Mouse (Mus musculus) limb, embryonic 13.5 days (tissue): Measurements from ENCODE around the gene Morc3. TPM values are rescaled to one million over a fixed set of nuclear protein-coding genes. Genes with fewer than 3 reads are reported as not detected.

Experiments used
- ATAC-seq: fragments of 200-750 bp; cut with Nextera tagmentation; 2 replicates; pipeline ENCODE4 v1.8.0; 2017; ENCODE audit warnings: low read depth, moderate number of reproducible peaks, moderate TSS enrichment; ENCODE audit not compliant: low FRiP score
- H3K27ac ChIP-seq: fragments of 300-500 bp; sonication (generic); 2 replicates; pipeline ENCODE4 v1.5.1; 2015; ENCODE audit warnings: inconsistent platforms, mild to moderate bottlenecking, moderate library complexity
- H3K27me3 ChIP-seq: fragments of 300-500 bp; sonication (generic); 2 replicates; pipeline ENCODE4 v1.6.1; 2015; ENCODE audit warnings: mild to moderate bottlenecking, inconsistent platforms
- H3K36me3 ChIP-seq: fragments of 300-500 bp; sonication (generic); 2 replicates; pipeline ENCODE4 v1.6.1; 2015; ENCODE audit warnings: inconsistent platforms, mild to moderate bottlenecking, moderate library complexity
- H3K4me1 ChIP-seq: fragments of 300-500 bp; sonication (generic); 2 replicates; pipeline ENCODE4 v1.6.1; 2015; ENCODE audit warnings: inconsistent platforms
- H3K4me2 ChIP-seq: fragments of 300-500 bp; sonication (generic); replicated peaks from 2 replicates; pipeline ENCODE4 v1.6.1; 2015; ENCODE audit warnings: inconsistent platforms, mild to moderate bottlenecking, moderate library complexity
- H3K4me3 ChIP-seq: fragments of 300-500 bp; sonication (generic); 2 replicates; pipeline ENCODE4 v1.5.1; 2015; ENCODE audit warnings: moderate library complexity, mild to moderate bottlenecking, inconsistent platforms
- H3K9ac ChIP-seq: fragments of 300-500 bp; sonication (generic); 2 replicates; pipeline ENCODE4 v1.6.1; 2015; ENCODE audit warnings: mild to moderate bottlenecking, inconsistent platforms
- H3K9me3 ChIP-seq: fragments of 300-500 bp; sonication (generic); 2 replicates; pipeline ENCODE4 v1.6.1; 2016; ENCODE audit warnings: inconsistent platforms
- WGBS: fragments of 180-500 bp; shearing (Covaris S2); methylation state at CpG from one replicate; pipeline ENCODE4 v1.1.7; 2015; 5-methylcytosine and 5-hydroxymethylcytosine counted together
- polyA plus RNA-seq: library from polyadenylated mRNA; unstranded; fragments of >200 nt; fragmentation: Nextera tagmentation; extraction: Ambion mirVana; gene quantifications from 2 replicates; pipeline ENCODE4 v1.2.1, GENCODE M21; 2015

Gene Morc3
- polyA plus RNA-seq, 1 experiment from 2014 or later, result 38.5 TPM

DNA sequence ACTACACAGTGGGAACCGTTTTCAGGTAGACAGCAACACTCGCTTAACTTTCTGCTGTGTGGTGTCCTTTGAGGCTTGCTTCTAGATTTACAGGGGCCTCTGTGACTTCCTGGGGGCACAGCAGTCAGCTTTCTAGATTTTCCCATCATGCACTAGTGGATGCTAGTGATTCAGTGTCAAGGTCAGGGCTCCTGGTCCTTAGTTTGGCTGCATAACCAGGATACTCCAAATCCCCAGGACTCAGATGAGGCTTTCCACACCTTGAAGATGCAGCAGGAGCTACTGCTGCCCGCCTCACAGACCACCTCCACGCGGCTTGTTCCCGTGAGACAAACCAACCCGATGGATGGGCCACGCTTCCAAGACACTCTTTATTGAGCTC is 86.7 kb downstream of the Morc3 start:
- no peaks in the 10 kb centered on the region for H3K27me3 ChIP-seq
- peaks cover 21% of the 10 kb centered on the region for H3K4me1 ChIP-seq
- H3K27ac ChIP-seq, result no peak overlapping the region
- WGBS, result 60% methylated on average over 8 of the region's 8 CpGs
- peak overlapping the region; percentile 48 for H3K4me2 ChIP-seq
- H3K9me3 ChIP-seq, result no peaks in the 10 kb centered on the region
- H3K36me3 ChIP-seq, result no peaks in the 10 kb centered on the region
- no peak overlapping the region for H3K9ac ChIP-seq
- no peak overlapping the region for H3K4me3 ChIP-seq
- ATAC-seq, result no peak

DNA sequence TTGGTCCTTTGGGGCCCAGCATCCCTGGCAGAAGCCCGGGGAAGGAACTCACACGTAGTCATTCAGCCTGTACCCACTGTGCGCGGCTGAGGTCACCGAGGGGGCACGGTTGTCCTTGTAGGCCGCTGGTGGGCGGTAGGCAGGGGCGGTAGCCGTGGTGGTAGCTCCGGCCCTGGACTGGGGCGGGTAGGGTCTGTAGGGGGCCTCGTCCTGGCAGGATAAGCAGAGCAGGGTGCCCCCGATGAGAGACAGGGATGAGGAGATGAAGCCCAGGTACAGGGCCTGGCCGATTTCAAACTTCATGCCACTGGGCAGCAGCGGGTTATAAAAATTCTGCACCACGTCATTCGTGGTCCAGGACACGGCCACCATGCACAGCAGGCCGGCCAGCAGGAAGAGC is 87.3 kb downstream of the Morc3 start:
- H3K4me2 ChIP-seq, result no peak overlapping the region
- 82% methylated on average over 20 of the region's 20 CpGs for WGBS
- H3K27me3 ChIP-seq, result no peaks in the 10 kb centered on the region
- no peaks in the 10 kb centered on the region for H3K36me3 ChIP-seq
- no peaks in the 10 kb centered on the region for H3K9me3 ChIP-seq
- no peak overlapping the region for H3K27ac ChIP-seq
- no peak for ATAC-seq
- no peak overlapping the region for H3K9ac ChIP-seq
- H3K4me1 ChIP-seq, result peaks cover 16% of the 10 kb centered on the region
- H3K4me3 ChIP-seq, result no peak overlapping the region

DNA sequence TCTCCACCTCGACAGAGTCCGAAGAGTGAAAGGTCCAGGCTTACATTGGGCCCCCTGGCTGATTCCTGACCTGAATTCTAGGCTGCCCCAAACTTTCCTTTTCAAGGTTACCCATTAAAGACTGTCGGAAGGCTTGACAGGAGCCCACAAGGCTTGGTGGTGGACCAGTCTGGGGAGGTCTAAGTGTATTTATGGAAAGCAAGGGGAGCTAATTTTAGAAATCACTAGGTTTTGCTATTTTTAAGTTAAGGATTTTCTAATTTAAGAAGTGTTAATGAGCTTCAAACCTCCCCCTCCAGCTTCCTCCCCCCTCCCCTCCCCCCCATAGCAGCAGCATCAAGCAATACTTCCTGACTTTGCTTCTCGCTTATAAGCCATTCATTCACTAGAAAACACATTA is 88.8 kb downstream of the Morc3 start:
- H3K27ac ChIP-seq, result no peak overlapping the region
- H3K9me3 ChIP-seq, result no peaks in the 10 kb centered on the region
- H3K36me3 ChIP-seq, result no peaks in the 10 kb centered on the region
- H3K4me3 ChIP-seq, result no peak overlapping the region
- no peaks in the 10 kb centered on the region for H3K27me3 ChIP-seq
- no peak overlapping the region for H3K9ac ChIP-seq
- ATAC-seq, result no peak
- no peak overlapping the region for H3K4me2 ChIP-seq
- 45% methylated on average over 4 of the region's 4 CpGs for WGBS
- peaks cover 15% of the 10 kb centered on the region for H3K4me1 ChIP-seq

DNA sequence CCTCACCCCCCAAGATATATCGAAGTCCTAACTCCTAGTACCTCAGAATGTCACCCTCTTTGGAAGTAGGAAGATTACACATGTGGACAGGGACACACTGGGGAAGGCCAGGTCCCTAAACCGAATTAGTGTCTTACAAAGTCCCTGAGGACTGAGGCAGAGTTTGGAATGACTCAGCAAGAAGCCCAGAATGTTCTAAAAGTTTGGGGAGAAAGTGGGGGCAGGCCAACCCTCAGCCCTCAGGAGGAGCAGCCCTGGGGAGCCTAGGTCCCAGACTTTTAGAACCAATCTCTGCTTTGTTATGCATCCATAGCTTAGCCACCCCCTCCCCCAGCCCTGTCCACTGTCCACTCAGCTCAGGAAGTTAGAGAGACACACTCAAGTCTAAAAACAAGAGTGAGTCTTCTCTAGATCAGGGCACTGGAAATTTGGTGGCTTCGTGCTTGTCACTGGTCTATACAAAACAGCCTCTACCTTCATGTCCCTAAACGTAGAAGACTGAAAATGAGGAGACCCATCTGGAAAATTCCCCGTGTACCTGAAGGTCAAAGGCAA is 91.0 kb downstream of the Morc3 start:
- H3K9ac ChIP-seq, result no peak overlapping the region
- H3K27ac ChIP-seq, result no peak overlapping the region
- ATAC-seq, result no peak
- H3K27me3 ChIP-seq, result no peaks in the 10 kb centered on the region
- no peaks in the 10 kb centered on the region for H3K36me3 ChIP-seq
- 76% methylated on average over 5 of the region's 5 CpGs for WGBS
- H3K4me2 ChIP-seq, result no peak overlapping the region
- no peak overlapping the region for H3K4me3 ChIP-seq
- peaks cover 11% of the 10 kb centered on the region for H3K4me1 ChIP-seq
- no peaks in the 10 kb centered on the region for H3K9me3 ChIP-seq

DNA sequence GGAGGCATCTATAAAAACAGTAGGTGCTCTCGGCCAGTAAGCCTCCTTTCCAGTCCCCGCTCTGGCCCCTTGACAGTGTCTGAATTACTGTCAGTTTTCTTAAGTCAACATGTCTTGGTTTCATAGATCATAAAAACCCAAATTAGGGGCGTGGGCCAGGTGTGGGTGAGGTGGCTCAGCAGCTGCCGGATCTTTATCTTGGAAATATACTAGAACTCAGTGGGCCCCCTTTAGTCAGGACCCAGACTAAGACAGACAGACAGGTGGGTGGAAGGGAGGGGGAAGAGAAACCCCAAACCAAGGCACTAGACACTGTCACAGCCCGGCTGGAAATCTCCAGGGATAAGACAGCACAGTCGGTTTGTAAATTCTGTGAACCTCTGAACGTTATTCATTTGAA is 91.9 kb downstream of the Morc3 start:
- H3K4me2 ChIP-seq, result no peak overlapping the region
- H3K36me3 ChIP-seq, result no peaks in the 10 kb centered on the region
- H3K9ac ChIP-seq, result no peak overlapping the region
- ATAC-seq, result no peak; the same call in 1 of the 2 replicates
- H3K4me3 ChIP-seq, result no peak overlapping the region
- no peaks in the 10 kb centered on the region for H3K27me3 ChIP-seq
- 62% methylated on average over 7 of the region's 7 CpGs for WGBS
- H3K4me1 ChIP-seq, result peaks cover 10% of the 10 kb centered on the region
- no peaks in the 10 kb centered on the region for H3K9me3 ChIP-seq
- no peak overlapping the region for H3K27ac ChIP-seq

Other genes starting within 250 kb of the Morc3 start
- 14.2 and 18.6 TPM in 2 replicates for gene Setd4, start 228.1 kb upstream of the Morc3 start, polyA plus RNA-seq
- 124 TPM in 2 replicates for gene Cbr1, start 226.3 kb upstream of the Morc3 start, polyA plus RNA-seq
- gene Gm5678, start 204.0 kb upstream of the Morc3 start, polyA plus RNA-seq, result not detected in 2 replicates
- 2.4 and 3.2 TPM in 2 replicates for gene Cbr3, start 148.9 kb upstream of the Morc3 start, polyA plus RNA-seq
- 9.9 and 10.7 TPM in 2 replicates for gene Dop1b, start 120.2 kb upstream of the Morc3 start, polyA plus RNA-seq
- 75.1 and 80.0 TPM in 2 replicates for gene Chaf1b, start 51.8 kb downstream of the Morc3 start, polyA plus RNA-seq
- gene Cldn14, start 176.7 kb downstream of the Morc3 start, polyA plus RNA-seq, result 0.24 TPM in 1 of 2 replicates, not detected in the other